Mouse (Mus musculus) myocyte (in vitro differentiated cells): ENCODE data around the gene Slc16a12. TPM values are rescaled to one million over a fixed set of nuclear protein-coding genes. Genes with fewer than 3 reads are reported as not detected.

Source experiments
- H3K27me3 ChIP-seq: one replicate; pipeline ENCODE4 v1.6.1; 2011; ENCODE audit not compliant: control insufficient read depth, insufficient read depth, insufficient read length
- H3K36me3 ChIP-seq: one replicate; pipeline ENCODE4 v1.6.1; 2011; ENCODE audit not compliant: control insufficient read depth, insufficient read depth
- H3K4me2 ChIP-seq: one replicate; pipeline ENCODE4 v1.6.1; 2011; ENCODE audit warnings: low read depth, control low read depth
- H3K4me3 ChIP-seq: one replicate; pipeline ENCODE4 v1.5.1; 2011; ENCODE audit warnings: mild to moderate bottlenecking, control low read depth, moderate library complexity
- H3K79me2 ChIP-seq: one replicate; pipeline ENCODE4 v1.6.1; 2011; ENCODE audit not compliant: control insufficient read depth, insufficient read depth
- H3ac ChIP-seq: one replicate; pipeline ENCODE4 v1.6.1; 2011; ENCODE audit not compliant: control insufficient read depth, insufficient read length
- CEBPB ChIP-seq: IDR thresholded peaks from 2 replicates; pipeline ENCODE4 v1.6.1; 2011; ENCODE audit warnings: mild to moderate bottlenecking, moderate library complexity; ENCODE audit not compliant: poor library complexity, insufficient read depth, severe bottlenecking
- E2F4 ChIP-seq: IDR thresholded peaks from one replicate; pipeline ENCODE4 v1.6.1; 2011; ENCODE audit warnings: mild to moderate bottlenecking, control low read depth, moderate library complexity; ENCODE audit not compliant: insufficient read depth
- MAX ChIP-seq: IDR thresholded peaks from one replicate; pipeline ENCODE4 v1.6.1; 2011; ENCODE audit warnings: low read depth, mild to moderate bottlenecking, control low read depth
- MYOD1 ChIP-seq, 3 experiments: IDR thresholded peaks; one replicate each; pipeline ENCODE4 v1.6.1; 2011; ENCODE audit warnings: control low read depth in 2 of 3, low read depth in 2 of 3, mild to moderate bottlenecking in 2 of 3, moderate library complexity in 1 of 3; ENCODE audit not compliant: insufficient read length in 2 of 3, control insufficient read depth in 1 of 3
- MYOG ChIP-seq, 3 experiments: IDR thresholded peaks; one replicate each; pipeline ENCODE4 v1.6.1; 2011; ENCODE audit warnings: control low read depth in 2 of 3, low read depth in 2 of 3, mild to moderate bottlenecking in 2 of 3; ENCODE audit not compliant: insufficient read length in 2 of 3, control insufficient read depth in 1 of 3, insufficient read depth in 1 of 3
- POLR2A ChIP-seq: IDR thresholded peaks from one replicate; pipeline ENCODE4 v1.6.1; 2011; ENCODE audit warnings: low read depth, mild to moderate bottlenecking, control low read depth, moderate library complexity; ENCODE audit not compliant: insufficient read length
- POLR2AphosphoS2 ChIP-seq: IDR thresholded peaks from one replicate; pipeline ENCODE4 v1.6.1; 2011; ENCODE audit warnings: low read depth, control low read depth; ENCODE audit not compliant: insufficient read length
- REST ChIP-seq: IDR thresholded peaks from one replicate; pipeline ENCODE4 v1.6.1; 2011; ENCODE audit warnings: mild to moderate bottlenecking, control low read depth, moderate library complexity; ENCODE audit not compliant: insufficient read depth, insufficient read length
- SRF ChIP-seq: IDR thresholded peaks from one replicate; pipeline ENCODE4 v1.6.1; 2011; ENCODE audit warnings: low read depth; ENCODE audit not compliant: control insufficient read depth, insufficient read length
- TCF12 ChIP-seq: IDR thresholded peaks from one replicate; pipeline ENCODE4 v1.6.1; 2011; ENCODE audit warnings: mild to moderate bottlenecking, control low read depth; ENCODE audit not compliant: poor library complexity, insufficient read depth, severe bottlenecking
- TCF3 ChIP-seq: IDR thresholded peaks from one replicate; pipeline ENCODE4 v1.6.1; 2011; ENCODE audit warnings: low read depth, control low read depth; ENCODE audit not compliant: insufficient read length
- USF1 ChIP-seq: IDR thresholded peaks from one replicate; pipeline ENCODE4 v1.6.1; 2011; ENCODE audit warnings: low read depth, mild to moderate bottlenecking, control low read depth, moderate library complexity
- polyA plus RNA-seq: library from polyadenylated mRNA; unstranded; fragments of >200 nt; fragmentation: generic; extraction: Trizol; gene quantifications from one replicate; pipeline ENCODE4 v1.2.1, GENCODE M21; 2012; ENCODE audit warnings: missing spikeins

The Slc16a12 gene
- polyA plus RNA-seq, 1 experiment = 0.04 TPM

GRCm38 (mm10) chr19:34772775-34773174, 25.7 kb upstream of the Slc16a12 start:
- no peaks in the 10 kb centered on the region for H3K36me3 ChIP-seq
- no peak overlapping the region for H3K4me2 ChIP-seq
- no peaks in the 10 kb centered on the region for H3K27me3 ChIP-seq
- no peaks in the 10 kb centered on the region for H3K79me2 ChIP-seq
- H3K4me3 ChIP-seq = no peak overlapping the region
- TF ChIP-seq MYOD1 (IDR thresholded peaks at IDR 0.05; ENCODE audit: control insufficient read depth in 1 of 3, insufficient read length in 2 of 3, low read depth in 2 of 3) (no peak), POLR2AphosphoS2 (no peak), POLR2A (no peak), SRF (no peak)
- H3ac ChIP-seq = no peak overlapping the region

GRCm38 (mm10) chr19:34770764-34771163, 23.7 kb upstream of the Slc16a12 start:
- Histone ChIP-seq H3K36me3 (no peaks in the 10 kb centered on the region), H3K27me3 (no peaks in the 10 kb centered on the region), H3K4me2 (no peak overlapping the region), H3ac (no peak overlapping the region), H3K79me2 (no peaks in the 10 kb centered on the region), H3K4me3 (no peak overlapping the region)
- no peak for TF ChIP-seq CEBPB
- no peak for TF ChIP-seq POLR2A
- TF ChIP-seq MAX = no peak
- no peak for TF ChIP-seq TCF3
- no peak for TF ChIP-seq MYOD1 (IDR thresholded peaks at IDR 0.05; ENCODE audit: control insufficient read depth in 1 of 3, insufficient read length in 2 of 3, low read depth in 2 of 3)
- no peak for TF ChIP-seq E2F4
- TF ChIP-seq TCF12 = no peak
- TF ChIP-seq MYOG (IDR thresholded peaks at IDR 0.05; ENCODE audit: control insufficient read depth in 1 of 3, insufficient read depth in 1 of 3, insufficient read length in 2 of 3, low read depth in 2 of 3) = no peak
- TF ChIP-seq USF1 = no peak
- no peak for TF ChIP-seq REST
- no peak for TF ChIP-seq SRF
- TF ChIP-seq POLR2AphosphoS2 = no peak

- no peak for TF ChIP-seq MYOD1 (IDR thresholded peaks at IDR 0.05; ENCODE audit: control insufficient read depth in 1 of 3, insufficient read length in 2 of 3, low read depth in 2 of 3)
- Histone ChIP-seq H3K79me2 (no peaks in the 10 kb centered on the region), H3K4me3 (no peak overlapping the region), H3K27me3 (no peaks in the 10 kb centered on the region), H3K36me3 (no peaks in the 10 kb centered on the region), H3ac (no peak overlapping the region), H3K4me2 (no peak overlapping the region)
These were observed 11.7 kb upstream of the Slc16a12 start for GRCm38 (mm10) chr19:34758754-34759153.

- H3K36me3 ChIP-seq = no peaks in the 10 kb centered on the region
- no peak for TF ChIP-seq SRF
- no peak for TF ChIP-seq MAX
- TF ChIP-seq REST = no peak
- TF ChIP-seq TCF3 = no peak
- TF ChIP-seq CEBPB = no peak
- TF ChIP-seq TCF12 = no peak
- no peak for TF ChIP-seq POLR2AphosphoS2
- no peak for TF ChIP-seq E2F4
- no peak for TF ChIP-seq USF1
- TF ChIP-seq MYOD1 (IDR thresholded peaks at IDR 0.05; ENCODE audit: control insufficient read depth in 1 of 3, insufficient read length in 2 of 3, low read depth in 2 of 3) = no peak
- TF ChIP-seq MYOG (IDR thresholded peaks at IDR 0.05; ENCODE audit: control insufficient read depth in 1 of 3, insufficient read depth in 1 of 3, insufficient read length in 2 of 3, low read depth in 2 of 3) = no peak
- no peak for TF ChIP-seq POLR2A
- no peak overlapping the region for H3K4me3 ChIP-seq
- no peak overlapping the region for H3ac ChIP-seq
- H3K27me3 ChIP-seq = no peaks in the 10 kb centered on the region
- H3K79me2 ChIP-seq = no peaks in the 10 kb centered on the region
- H3K4me2 ChIP-seq = no peak overlapping the region
These were observed 9.6 kb upstream of the Slc16a12 start for GRCm38 (mm10) chr19:34756561-34757240.

- Histone ChIP-seq H3K27me3 (no peaks in the 10 kb centered on the region), H3ac (no peak overlapping the region), H3K4me3 (no peak overlapping the region), H3K4me2 (no peak overlapping the region), H3K36me3 (no peaks in the 10 kb centered on the region), H3K79me2 (no peaks in the 10 kb centered on the region)
- TF ChIP-seq CEBPB = no peak
- TF ChIP-seq SRF = no peak
- TF ChIP-seq REST = no peak
- TF ChIP-seq POLR2A = no peak
- no peak for TF ChIP-seq MAX
These were observed 8.6 kb upstream of the Slc16a12 start for GRCm38 (mm10) chr19:34755680-34756079.

GRCm38 (mm10) chr19:34753243-34753642, 6.2 kb upstream of the Slc16a12 start:
- H3K79me2 ChIP-seq = no peaks in the 10 kb centered on the region
- TF ChIP-seq MYOG (IDR thresholded peaks at IDR 0.05; ENCODE audit: control insufficient read depth in 1 of 3, insufficient read depth in 1 of 3, insufficient read length in 2 of 3, low read depth in 2 of 3) (no peak), TCF3 (no peak), POLR2A (no peak)

More at GRCm38 (mm10) chr19:34753243-34753642, 6.2 kb upstream of the Slc16a12 start:
- no peak overlapping the region for H3ac ChIP-seq
- H3K4me3 ChIP-seq = no peak overlapping the region
- H3K27me3 ChIP-seq = no peaks in the 10 kb centered on the region
- H3K4me2 ChIP-seq = no peak overlapping the region
- no peaks in the 10 kb centered on the region for H3K36me3 ChIP-seq
